Mouse (Mus musculus): ENCODE measurements at regions not wholly inside any gene's neighbourhood (a gene's known extent, or its start where the extent isn't known, plus 50 kb on each side); places are given as distances from the start of the nearest gene placed in this dataset.

GRCm38 (mm10) chr13:83885729-83886128, 336.4 kb upstream of the Tmem161b start:
- H3K4me3 ChIP-seq (ENCODE audit: low read depth, low read length) = no peak overlapping the region
- no peak overlapping the region for H3K4me2 ChIP-seq (ENCODE audit: low read length)
- H3K9me3 ChIP-seq (replicated peaks; ENCODE audit: control insufficient read depth, low read length, poor library complexity, severe bottlenecking) = no peaks in the 10 kb centered on the region
- ATAC-seq = peak; percentile 54; the same call in 1 of the 2 replicates
- no peaks in the 10 kb centered on the region for H3K27me3 ChIP-seq (ENCODE audit: control insufficient read depth, insufficient read depth, low read depth, low read length)
- peaks cover 7% of the 10 kb centered on the region for H3K4me1 ChIP-seq (ENCODE audit: control insufficient read depth, insufficient read depth, low read length)
- H3K36me3 ChIP-seq (ENCODE audit: control insufficient read depth, insufficient read depth, low read length) = no peaks in the 10 kb centered on the region
- 26% methylated on average over 4 of the region's 4 CpGs for WGBS
- H3K27ac ChIP-seq (ENCODE audit: low read length) = peak overlapping the region; percentile 58
- H3K9ac ChIP-seq (ENCODE audit: low read depth, low read length) = no peak overlapping the region

GRCm38 (mm10) chr13:83914697-83915096, 307.4 kb upstream of the Tmem161b start:
- Histone ChIP-seq H3K27me3 (ENCODE audit: control insufficient read depth, insufficient read depth, low read depth, low read length) (no peaks in the 10 kb centered on the region), H3K36me3 (ENCODE audit: control insufficient read depth, insufficient read depth, low read length) (no peaks in the 10 kb centered on the region), H3K4me1 (ENCODE audit: control insufficient read depth, insufficient read depth, low read length) (no peaks in the 10 kb centered on the region), H3K4me2 (ENCODE audit: low read length) (no peak overlapping the region), H3K9me3 (replicated peaks; ENCODE audit: control insufficient read depth, low read length, poor library complexity, severe bottlenecking) (peaks cover 5% of the 10 kb centered on the region; the same call in 1 of the 2 replicates), H3K4me3 (ENCODE audit: low read depth, low read length) (no peak overlapping the region), H3K9ac (ENCODE audit: low read depth, low read length) (no peak overlapping the region), H3K27ac (ENCODE audit: low read length) (no peak overlapping the region)
- 77% methylated on average over 2 of the region's 2 CpGs for WGBS
- ATAC-seq = no peak

GRCm38 (mm10) chr13:83932761-83933160, 289.3 kb upstream of the Tmem161b start:
- H3K36me3 ChIP-seq (ENCODE audit: control insufficient read depth, insufficient read depth, low read length) = no peaks in the 10 kb centered on the region
- H3K27me3 ChIP-seq (ENCODE audit: control insufficient read depth, insufficient read depth, low read depth, low read length) = no peaks in the 10 kb centered on the region
- 71% methylated on average over 2 of the region's 2 CpGs for WGBS
- no peaks in the 10 kb centered on the region for H3K4me1 ChIP-seq (ENCODE audit: control insufficient read depth, insufficient read depth, low read length)
- ATAC-seq = no peak
- H3K9ac ChIP-seq (ENCODE audit: low read depth, low read length) = no peak overlapping the region
- no peak overlapping the region for H3K4me3 ChIP-seq (ENCODE audit: low read depth, low read length)
- H3K4me2 ChIP-seq (ENCODE audit: low read length) = no peak overlapping the region
- no peak overlapping the region for H3K27ac ChIP-seq (ENCODE audit: low read length)
- H3K9me3 ChIP-seq (replicated peaks; ENCODE audit: control insufficient read depth, low read length, poor library complexity, severe bottlenecking) = 0 out of 2 replicates have a peak, but pooled peaks cover 3% of the 10 kb centered on the region

- peak; percentile 58 for ATAC-seq
- Histone ChIP-seq H3K4me3 (ENCODE audit: low read depth, low read length) (no peak overlapping the region), H3K9me3 (replicated peaks; ENCODE audit: control insufficient read depth, low read length, poor library complexity, severe bottlenecking) (no peaks in the 10 kb centered on the region), H3K4me1 (ENCODE audit: control insufficient read depth, insufficient read depth, low read length) (no peaks in the 10 kb centered on the region), H3K9ac (ENCODE audit: low read depth, low read length) (no peak overlapping the region), H3K27ac (ENCODE audit: low read length) (no peak overlapping the region), H3K27me3 (ENCODE audit: control insufficient read depth, insufficient read depth, low read depth, low read length) (no peaks in the 10 kb centered on the region), H3K4me2 (ENCODE audit: low read length) (no peak overlapping the region), H3K36me3 (ENCODE audit: control insufficient read depth, insufficient read depth, low read length) (no peaks in the 10 kb centered on the region)
- WGBS = 80% methylated on average over 4 of the region's 4 CpGs
Measured at GRCm38 (mm10) chr13:83946495-83946894, 275.6 kb upstream of the Tmem161b start.

- Histone ChIP-seq H3K27ac (ENCODE audit: low read length) (no peak overlapping the region), H3K4me3 (ENCODE audit: low read depth, low read length) (no peak overlapping the region), H3K9me3 (replicated peaks; ENCODE audit: control insufficient read depth, low read length, poor library complexity, severe bottlenecking) (no peaks in the 10 kb centered on the region), H3K9ac (ENCODE audit: low read depth, low read length) (no peak overlapping the region), H3K4me2 (ENCODE audit: low read length) (no peak overlapping the region), H3K4me1 (ENCODE audit: control insufficient read depth, insufficient read depth, low read length) (no peaks in the 10 kb centered on the region; the same call in 1 of the 2 replicates), H3K36me3 (ENCODE audit: control insufficient read depth, insufficient read depth, low read length) (no peaks in the 10 kb centered on the region), H3K27me3 (ENCODE audit: control insufficient read depth, insufficient read depth, low read depth, low read length) (no peaks in the 10 kb centered on the region)
- no peak for ATAC-seq
Measured at GRCm38 (mm10) chr13:83951163-83951562, 270.9 kb upstream of the Tmem161b start.

GRCm38 (mm10) chr13:83951808-83952207, 270.3 kb upstream of the Tmem161b start:
- no peak for ATAC-seq
- H3K4me3 ChIP-seq (ENCODE audit: low read depth, low read length) = no peak overlapping the region
- H3K36me3 ChIP-seq (ENCODE audit: control insufficient read depth, insufficient read depth, low read length) = no peaks in the 10 kb centered on the region
- H3K27ac ChIP-seq (ENCODE audit: low read length) = no peak overlapping the region
- no peak overlapping the region for H3K9ac ChIP-seq (ENCODE audit: low read depth, low read length)
- no peak overlapping the region for H3K4me2 ChIP-seq (ENCODE audit: low read length)
- no peaks in the 10 kb centered on the region; the same call in 1 of the 2 replicates for H3K4me1 ChIP-seq (ENCODE audit: control insufficient read depth, insufficient read depth, low read length)
- no peaks in the 10 kb centered on the region for H3K27me3 ChIP-seq (ENCODE audit: control insufficient read depth, insufficient read depth, low read depth, low read length)
- 91% methylated on average over 3 of the region's 3 CpGs for WGBS
- H3K9me3 ChIP-seq (replicated peaks; ENCODE audit: control insufficient read depth, low read length, poor library complexity, severe bottlenecking) = no peaks in the 10 kb centered on the region

- Histone ChIP-seq H3K27me3 (ENCODE audit: control insufficient read depth, insufficient read depth, low read depth, low read length) (no peaks in the 10 kb centered on the region), H3K9me3 (replicated peaks; ENCODE audit: control insufficient read depth, low read length, poor library complexity, severe bottlenecking) (no peaks in the 10 kb centered on the region), H3K4me1 (ENCODE audit: control insufficient read depth, insufficient read depth, low read length) (no peaks in the 10 kb centered on the region; the same call in 1 of the 2 replicates), H3K4me2 (ENCODE audit: low read length) (no peak overlapping the region), H3K36me3 (ENCODE audit: control insufficient read depth, insufficient read depth, low read length) (no peaks in the 10 kb centered on the region), H3K27ac (ENCODE audit: low read length) (no peak overlapping the region), H3K4me3 (ENCODE audit: low read depth, low read length) (no peak overlapping the region), H3K9ac (ENCODE audit: low read depth, low read length) (no peak overlapping the region)
- WGBS = 86% methylated on average over 4 of the region's 4 CpGs
- no peak for ATAC-seq
Measured at GRCm38 (mm10) chr13:83952353-83952752, 269.7 kb upstream of the Tmem161b start.

- ATAC-seq = peak; percentile 48; the same call in 1 of the 2 replicates
- Histone ChIP-seq H3K4me1 (ENCODE audit: control insufficient read depth, insufficient read depth, low read length) (no peaks in the 10 kb centered on the region; the same call in 1 of the 2 replicates), H3K4me3 (ENCODE audit: low read depth, low read length) (no peak overlapping the region), H3K9ac (ENCODE audit: low read depth, low read length) (no peak overlapping the region), H3K4me2 (ENCODE audit: low read length) (no peak overlapping the region), H3K27me3 (ENCODE audit: control insufficient read depth, insufficient read depth, low read depth, low read length) (no peaks in the 10 kb centered on the region), H3K27ac (ENCODE audit: low read length) (no peak overlapping the region), H3K36me3 (ENCODE audit: control insufficient read depth, insufficient read depth, low read length) (no peaks in the 10 kb centered on the region), H3K9me3 (replicated peaks; ENCODE audit: control insufficient read depth, low read length, poor library complexity, severe bottlenecking) (no peaks in the 10 kb centered on the region)
- WGBS = 33% methylated on average over 4 of the region's 4 CpGs
Measured at GRCm38 (mm10) chr13:83952862-83953261, 269.2 kb upstream of the Tmem161b start.

GRCm38 (mm10) chr13:83955701-83956100, 266.4 kb upstream of the Tmem161b start:
- 61% methylated on average over 5 of the region's 5 CpGs for WGBS
- H3K4me1 ChIP-seq (ENCODE audit: control insufficient read depth, insufficient read depth, low read length) = no peaks in the 10 kb centered on the region; the same call in 1 of the 2 replicates
- no peak overlapping the region for H3K4me3 ChIP-seq (ENCODE audit: low read depth, low read length)
- H3K27me3 ChIP-seq (ENCODE audit: control insufficient read depth, insufficient read depth, low read depth, low read length) = no peaks in the 10 kb centered on the region
- H3K27ac ChIP-seq (ENCODE audit: low read length) = no peak overlapping the region
- no peak overlapping the region for H3K9ac ChIP-seq (ENCODE audit: low read depth, low read length)
- H3K36me3 ChIP-seq (ENCODE audit: control insufficient read depth, insufficient read depth, low read length) = no peaks in the 10 kb centered on the region
- no peak overlapping the region for H3K4me2 ChIP-seq (ENCODE audit: low read length)
- no peak for ATAC-seq
- H3K9me3 ChIP-seq (replicated peaks; ENCODE audit: control insufficient read depth, low read length, poor library complexity, severe bottlenecking) = no peaks in the 10 kb centered on the region

Data from midbrain, embryonic 16.5 days (tissue).